Mouse (Mus musculus) gastrocnemius, postnatal 4 days (tissue): Measurements from ENCODE around the gene Bcan. TPM values are rescaled to one million over a fixed set of nuclear protein-coding genes. Genes with fewer than 3 reads are reported as not detected.

Experiments
- DNase-seq, 2 experiments: peaks; one replicate each; pipeline ENCODE4 v3.0.0; 2021 to 2022; ENCODE audit warnings: low spot score in 2 of 2, mixed read lengths in 2 of 2
- total RNA-seq, 2 experiments: library from RNA; stranded (reverse); gene quantifications; 2 replicates each; pipeline ENCODE4 v1.2.3; 2021

Gene Bcan
- total RNA-seq, 2 experiments from 2014 or later, result 0.12 TPM; not detected in 1

- DNase-seq, result no peak
Measured at GRCm38 (mm10) chr3:87998747-87999146, 1.3 kb downstream of the Bcan start.

- peak in 1 of 2 experiments; percentile 20 for DNase-seq
Measured at GRCm38 (mm10) chr3:87996971-87997614, 2.9 kb downstream of the Bcan start.

- DNase-seq, result no peak
Measured at GRCm38 (mm10) chr3:87996401-87996800, 3.6 kb downstream of the Bcan start.

GRCm38 (mm10) chr3:87995331-87995730 is 4.7 kb downstream of the Bcan start:
- DNase-seq, result peak in 1 of 2 experiments; percentile 10

- peak in 1 of 2 experiments; percentile 57 for DNase-seq
Measured at GRCm38 (mm10) chr3:87993436-87993835, 6.6 kb downstream of the Bcan start.

GRCm38 (mm10) chr3:87989935-87990334 is 10.1 kb downstream of the Bcan start:
- DNase-seq, result peak in 1 of 2 experiments; percentile 9

GRCm38 (mm10) chr3:87988068-87988467 is 12.0 kb downstream of the Bcan start:
- DNase-seq, result peak in 1 of 2 experiments; percentile 23

- peak in 1 of 2 experiments; percentile 12 for DNase-seq
Measured at GRCm38 (mm10) chr3:87987633-87988032, 12.4 kb downstream of the Bcan start.

- DNase-seq, result peak; percentile 98
Measured at GRCm38 (mm10) chr3:87986868-87987267, 13.2 kb downstream of the Bcan start.

GRCm38 (mm10) chr3:87985505-87986320 is 14.3 kb downstream of the Bcan start:
- peak in 1 of 2 experiments; percentile 31 for DNase-seq

- DNase-seq, result peak in 1 of 2 experiments; percentile 11
Measured at GRCm38 (mm10) chr3:87984094-87984493, 15.9 kb downstream of the Bcan start.

GRCm38 (mm10) chr3:87983627-87984026 is 16.4 kb downstream of the Bcan start:
- DNase-seq, result no peak

GRCm38 (mm10) chr3:87982836-87983601 is 17.0 kb downstream of the Bcan start:
- DNase-seq, result peak in 1 of 2 experiments; percentile 60

- DNase-seq, result peak in 1 of 2 experiments; percentile 59
Measured at GRCm38 (mm10) chr3:87981894-87982835, 17.9 kb downstream of the Bcan start.

- peak in 1 of 2 experiments; percentile 10 for DNase-seq
Measured at GRCm38 (mm10) chr3:87981214-87981760, 18.7 kb downstream of the Bcan start.

- DNase-seq, result no peak
Measured at GRCm38 (mm10) chr3:87980728-87981127, 19.3 kb downstream of the Bcan start.

- DNase-seq, result no peak
Measured at GRCm38 (mm10) chr3:87980085-87980484, 19.9 kb downstream of the Bcan start.

- no peak for DNase-seq
Measured at GRCm38 (mm10) chr3:87979493-87979892, 20.5 kb downstream of the Bcan start.

- DNase-seq, result peak in 1 of 2 experiments; percentile 36
Measured at GRCm38 (mm10) chr3:87974381-87974987, 25.5 kb downstream of the Bcan start.
